Mouse (Mus musculus) cerebellum, adult 11 months (tissue): ENCODE measurements around the gene St7.

Source experiments
- DNase-seq: peaks from one replicate; pipeline ENCODE4 v3.0.0; 2022

Gene St7

GRCm38 (mm10) chr6:17969815-17970214, 277.1 kb downstream of the St7 start:
- DNase-seq = no peak

- no peak for DNase-seq
Observed at GRCm38 (mm10) chr6:17971393-17971792, 278.7 kb downstream of the St7 start.

- DNase-seq = no peak
Observed at GRCm38 (mm10) chr6:17974416-17974815, 281.7 kb downstream of the St7 start.

- no peak for DNase-seq
Observed at GRCm38 (mm10) chr6:17977165-17977564, 284.4 kb downstream of the St7 start.

- no peak for DNase-seq
Observed at GRCm38 (mm10) chr6:17978324-17978723, 285.6 kb downstream of the St7 start.

GRCm38 (mm10) chr6:17978881-17979280, 286.1 kb downstream of the St7 start:
- DNase-seq = no peak

GRCm38 (mm10) chr6:17979361-17979760, 286.6 kb downstream of the St7 start:
- DNase-seq = no peak

- no peak for DNase-seq
Observed at GRCm38 (mm10) chr6:17990173-17991028, 297.7 kb downstream of the St7 start.

- no peak for DNase-seq
Observed at GRCm38 (mm10) chr6:17991625-17992024, 298.9 kb downstream of the St7 start.
